Comparison of ENCODE assay signal across 18 mouse cellular contexts in the genomic region with DNA sequence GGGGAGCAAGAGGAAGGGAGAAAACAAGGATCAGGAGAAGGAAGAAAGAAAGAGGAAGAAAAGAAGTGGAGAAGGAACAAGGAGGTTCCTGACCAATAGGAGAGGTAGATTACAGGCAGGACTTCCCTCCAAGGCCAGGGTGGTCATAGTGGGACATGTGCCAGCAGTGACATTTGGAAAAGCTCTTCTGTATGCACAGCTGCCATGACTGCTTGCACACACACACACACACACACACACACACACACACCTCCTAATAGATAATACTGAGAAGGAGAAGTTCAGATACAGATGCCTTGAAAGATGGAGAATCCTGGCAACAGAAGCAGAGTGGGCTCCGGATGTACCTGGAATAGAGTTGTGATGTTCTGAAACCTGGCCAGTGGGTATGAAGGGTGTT.
"Had no signal": no experiment of that assay in that cellular context is flagged by ENCODE, and none has a peak within 500 bp of the region (broad histone marks: within the 10 kb centered on the region; RNA-seq: fewer than 3 reads in every experiment).

No protein-coding gene starts in this region.

- H3K9ac ChIP-seq: liver, embryonic 14.5 days; lung, embryonic 15.5 days; midbrain, embryonic 13.5 days; midbrain, embryonic 15.5 days; neural tube, embryonic 12.5 days had no signal

- H3K27me3 ChIP-seq: lung, embryonic 15.5 days; megakaryocyte, embryonic 14.5 days; midbrain, embryonic 13.5 days; midbrain, embryonic 15.5 days; neural tube, embryonic 12.5 days had no signal

- ATAC-seq: lung, postnatal 0 days; midbrain, embryonic 13.5 days; midbrain, embryonic 15.5 days had no signal

- DNase-seq: lung, adult 18-20 months; lung, postnatal 4 days; retina, postnatal 1 day; right cerebral cortex, adult 18-20 months; right cerebral cortex, postnatal 25 days; right cerebral cortex, postnatal 4 days; spleen, adult 18-20 months; thymus, adult 18-20 months; thymus, postnatal 14 days; thymus, postnatal 36 days had no signal

- H3K4me3 ChIP-seq: lung, embryonic 15.5 days; megakaryocyte, embryonic 14.5 days; midbrain, embryonic 13.5 days; midbrain, embryonic 15.5 days; neural tube, embryonic 12.5 days had no signal

- H3K4me2 ChIP-seq: lung, embryonic 15.5 days; midbrain, embryonic 11.5 days; midbrain, embryonic 13.5 days; midbrain, embryonic 15.5 days; neural tube, embryonic 12.5 days had no signal

- H3K27ac ChIP-seq: liver, embryonic 14.5 days; lung, embryonic 15.5 days; midbrain, embryonic 13.5 days; midbrain, embryonic 15.5 days; neural tube, embryonic 12.5 days had no signal

- H3K36me3 ChIP-seq: lung, embryonic 15.5 days; midbrain, embryonic 13.5 days; midbrain, embryonic 15.5 days; neural tube, embryonic 12.5 days had no signal

- H3K9me3 ChIP-seq: lung, embryonic 15.5 days; megakaryocyte, embryonic 14.5 days; midbrain, embryonic 13.5 days; midbrain, embryonic 15.5 days; neural tube, embryonic 12.5 days had no signal
